Mouse (Mus musculus) lung, adult 18-20 months (tissue): Measurements from ENCODE around the gene Tmem72.
A peak's percentile ranks its signal among the peaks of the same experiment; 100 is the strongest.

Source experiments
- DNase-seq, 2 experiments: peaks; one replicate each; pipeline ENCODE4 v3.0.0; 2022; ENCODE audit warnings: mixed read lengths in 2 of 2

The Tmem72 gene

DNA sequence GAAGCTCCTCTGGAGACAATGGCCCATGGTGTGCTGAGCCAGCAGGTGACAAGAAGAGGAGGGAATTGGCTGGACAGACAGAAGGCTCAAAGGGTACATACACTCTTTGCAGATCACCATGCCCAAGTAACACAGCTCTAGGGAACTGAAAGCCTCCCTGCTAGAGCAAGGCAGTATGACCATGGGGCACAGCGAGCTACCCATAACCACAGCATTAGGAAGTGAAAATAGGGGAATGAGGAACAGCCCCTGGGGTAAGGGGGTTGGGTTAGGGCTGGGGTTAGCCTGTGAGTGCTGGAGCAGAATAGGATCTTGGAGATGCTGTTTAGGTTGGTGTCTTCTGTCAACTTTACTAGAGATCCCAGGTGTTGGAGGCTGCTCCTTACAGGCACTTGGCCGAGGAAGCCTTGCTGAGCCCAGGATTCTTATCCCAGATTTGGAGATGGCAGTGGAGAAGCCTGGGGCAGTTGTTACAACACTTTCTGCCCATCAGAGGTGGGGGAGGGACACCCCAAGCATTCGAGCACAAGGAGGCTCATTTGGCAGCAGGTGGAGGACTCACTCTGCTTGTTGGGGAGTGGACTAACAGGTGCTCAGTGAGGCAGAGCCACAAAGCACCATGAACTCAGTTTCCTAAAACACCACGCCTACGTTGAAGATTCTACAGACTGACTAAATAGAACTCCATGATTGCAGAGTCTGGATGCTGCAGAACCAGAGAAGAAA lies 37.0 kb downstream of the Tmem72 start:
- DNase-seq: peak; percentile 47 to 56

DNA sequence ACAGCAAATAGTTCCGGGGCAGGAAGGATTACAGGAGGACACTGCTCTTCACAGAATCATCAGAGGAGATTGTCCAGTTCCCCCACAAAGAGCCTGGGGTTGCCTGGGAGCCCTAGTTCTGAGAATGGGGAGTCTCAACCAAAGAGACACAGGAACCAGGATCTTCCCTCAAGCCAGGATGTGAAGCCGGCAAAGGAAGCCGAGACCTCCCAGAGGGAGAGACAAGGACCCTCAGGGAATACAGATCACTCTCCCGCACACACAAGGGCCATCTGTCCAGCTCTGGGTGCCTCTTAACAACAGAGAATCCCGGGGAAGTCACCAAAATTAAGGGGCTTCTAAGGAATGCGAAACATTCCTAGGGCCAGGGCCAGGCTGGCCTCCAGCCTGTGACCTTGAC lies 39.4 kb downstream of the Tmem72 start:
- no peak for DNase-seq

DNA sequence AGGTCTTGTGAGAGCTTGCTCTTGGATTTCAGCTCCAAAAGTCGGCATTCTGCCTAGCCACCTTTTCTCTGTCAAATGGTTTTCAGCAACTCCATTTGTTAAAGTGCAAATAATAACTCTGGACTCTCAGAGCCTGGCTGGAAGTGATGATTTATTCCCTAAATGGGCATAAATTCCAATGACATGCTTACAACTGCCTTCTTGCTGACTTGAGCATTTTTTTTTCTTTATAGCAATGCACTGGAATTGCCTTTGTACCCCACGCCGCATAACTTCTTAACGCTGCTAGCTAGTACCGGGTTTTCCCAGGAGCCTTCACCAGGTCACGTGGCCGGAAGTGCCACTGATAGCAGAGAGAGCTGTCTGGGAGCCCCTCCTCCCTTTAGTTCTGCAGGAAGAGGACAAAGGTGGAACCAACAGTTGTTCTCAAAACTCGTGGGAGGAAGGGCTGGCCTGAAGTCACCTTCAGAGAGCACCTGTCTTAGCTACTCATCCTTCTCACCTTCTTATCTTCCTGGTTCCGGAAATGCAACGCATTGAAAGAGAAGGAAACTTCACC lies 40.3 kb downstream of the Tmem72 start:
- peak in 1 of 2 experiments; percentile 45 for DNase-seq

DNA sequence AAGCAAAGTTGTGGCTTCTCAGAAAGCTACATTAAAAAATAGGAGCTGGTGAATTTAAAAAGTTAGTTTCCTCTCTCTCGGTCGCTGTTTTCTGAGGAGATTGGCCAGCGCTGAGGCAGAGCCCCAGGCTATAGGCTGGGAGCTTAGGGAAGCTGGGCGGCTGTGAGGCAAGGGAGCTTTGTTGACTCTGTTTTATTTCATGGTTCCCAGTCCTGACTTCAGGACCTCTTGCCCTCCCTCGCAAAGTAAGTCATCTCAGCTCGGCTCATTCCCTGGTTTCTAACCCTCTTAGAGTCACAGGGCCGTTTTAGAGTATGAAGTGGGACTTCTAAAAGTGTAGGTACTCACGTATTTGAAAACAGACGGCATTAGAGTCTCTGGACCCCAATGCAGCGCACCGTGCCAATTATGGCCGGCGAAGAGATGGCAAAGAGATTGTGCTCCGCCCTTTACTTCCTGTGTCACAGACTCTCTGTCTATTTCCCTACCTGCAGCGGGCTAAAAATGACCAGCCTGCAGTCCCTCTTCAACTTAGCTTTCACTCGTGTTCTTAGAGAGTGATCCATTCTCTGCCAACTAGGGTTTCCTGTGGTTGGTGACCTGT lies 42.3 kb downstream of the Tmem72 start:
- no peak for DNase-seq

DNA sequence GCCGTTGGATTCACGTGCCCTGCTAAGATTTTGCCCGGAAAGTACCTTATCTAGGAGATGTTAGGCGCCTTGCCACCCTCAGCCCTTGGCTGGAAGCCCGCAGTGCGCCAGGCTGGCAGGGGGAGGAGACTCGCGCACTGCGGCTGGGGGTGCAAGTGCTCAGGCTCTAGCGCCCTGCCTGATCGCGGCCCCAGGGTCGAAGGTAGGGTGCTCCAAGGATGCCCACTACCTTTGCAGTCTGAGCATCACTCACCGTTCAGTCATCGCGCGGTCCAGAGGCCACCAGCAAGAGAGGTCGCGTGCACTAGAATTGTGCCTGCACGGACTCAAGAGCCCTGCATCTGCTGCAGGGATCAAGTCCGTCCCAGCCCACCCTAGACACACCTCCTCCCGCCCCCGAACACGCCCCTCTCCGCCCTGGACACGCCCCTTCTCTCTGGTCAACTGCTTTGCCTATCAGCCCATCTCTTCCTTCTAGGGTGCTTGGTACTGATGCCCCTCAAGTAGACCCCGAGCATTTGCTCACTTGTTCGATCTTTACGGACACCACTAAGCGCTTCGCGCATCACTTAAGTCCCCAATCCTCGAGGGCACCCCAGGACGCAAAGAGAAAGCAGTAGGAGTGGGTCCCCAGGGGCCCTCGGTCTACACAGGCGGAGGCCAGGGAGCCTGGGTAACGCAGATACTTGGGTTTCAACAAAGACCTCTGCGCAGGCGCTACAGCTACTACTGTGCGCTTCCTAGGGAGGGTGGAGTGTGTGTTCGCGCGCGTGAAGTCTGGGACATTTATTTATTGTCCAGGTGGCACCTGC lies 43.0 kb downstream of the Tmem72 start, which contains the start of gene Rassf4:
TSS of gene Rassf4 (minus strand) at position 482 of the 812 bp plus-strand sequence.
- DNase-seq: peak; percentile 89 to 90

DNA sequence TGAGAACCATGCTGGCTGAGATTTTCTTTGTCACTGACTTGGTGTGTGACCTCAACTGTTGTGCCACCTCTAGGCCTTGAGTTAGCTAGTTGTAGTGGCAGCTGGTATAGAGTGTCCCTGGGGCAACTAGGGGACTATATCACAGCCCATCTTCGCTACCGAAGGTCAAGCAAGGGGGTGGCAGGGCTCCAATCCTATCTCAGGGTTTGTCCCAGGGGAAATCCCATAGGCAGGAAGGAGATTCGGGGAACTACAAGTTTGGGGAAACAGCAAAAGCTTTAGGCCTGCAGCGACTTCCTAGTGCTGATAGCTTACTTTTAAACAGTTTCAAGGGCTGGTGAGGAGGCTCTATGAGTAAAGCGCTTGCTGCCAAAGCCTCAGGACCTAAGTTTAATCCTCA lies 44.4 kb downstream of the Tmem72 start:
- no peak for DNase-seq

DNA sequence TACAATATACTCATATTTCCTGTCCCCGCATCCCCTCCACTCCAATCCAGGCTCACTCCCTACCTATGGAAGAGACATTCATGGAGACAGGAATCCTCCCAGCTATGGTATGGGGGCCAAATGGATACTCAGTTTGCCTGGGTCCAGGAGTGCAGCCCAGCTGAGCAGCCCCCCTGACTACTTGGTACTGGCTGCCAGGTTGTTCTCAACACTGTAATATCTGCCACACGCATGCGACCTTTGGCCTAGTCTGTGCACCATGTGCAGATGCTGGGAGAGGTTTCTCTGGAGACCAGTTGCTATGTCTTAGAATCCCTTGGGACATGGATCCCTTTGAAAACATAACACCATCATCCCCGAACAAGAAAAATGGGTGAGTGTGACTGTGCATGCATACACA lies 44.9 kb downstream of the Tmem72 start:
- no peak for DNase-seq

DNA sequence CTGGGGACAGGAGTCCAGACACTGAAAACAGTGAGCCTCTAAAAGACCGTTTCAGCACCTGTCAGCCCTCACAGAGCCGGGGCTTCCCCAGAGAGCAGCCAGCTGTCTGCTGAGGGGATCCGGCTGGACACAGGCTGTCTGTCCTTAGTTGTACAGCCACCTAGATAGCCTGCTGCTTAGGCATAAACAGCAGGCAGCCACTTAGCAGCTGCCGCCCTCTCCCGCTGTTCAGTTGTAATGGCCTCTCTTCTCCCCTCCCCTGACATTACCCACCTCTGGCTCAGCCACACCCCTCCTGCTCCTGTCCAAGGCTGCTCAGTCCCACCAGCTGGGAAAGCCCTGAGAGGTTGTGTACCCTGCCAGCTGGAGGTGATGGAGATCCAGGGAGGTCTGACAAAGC lies 45.7 kb downstream of the Tmem72 start:
- no peak for DNase-seq

DNA sequence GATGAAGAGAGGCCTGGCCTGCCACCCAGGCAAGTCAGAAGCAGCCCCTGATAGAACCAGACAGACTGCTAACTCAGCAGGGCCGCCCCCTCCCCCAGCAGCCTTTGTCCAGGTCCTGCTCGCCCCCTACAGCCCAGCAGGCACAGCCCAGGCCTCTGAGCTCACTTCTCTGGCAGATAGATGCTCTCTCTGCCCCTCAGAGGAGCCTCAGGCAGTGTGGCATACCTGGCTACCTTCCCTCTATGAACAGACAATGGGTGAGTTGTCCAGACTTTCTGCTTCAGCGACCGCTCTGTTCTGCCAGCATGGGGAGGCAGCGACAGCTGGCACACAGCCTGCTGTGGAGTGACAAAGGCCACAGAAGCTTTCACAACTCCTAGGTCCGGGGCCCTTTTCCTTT lies 46.6 kb downstream of the Tmem72 start:
- no peak for DNase-seq

DNA sequence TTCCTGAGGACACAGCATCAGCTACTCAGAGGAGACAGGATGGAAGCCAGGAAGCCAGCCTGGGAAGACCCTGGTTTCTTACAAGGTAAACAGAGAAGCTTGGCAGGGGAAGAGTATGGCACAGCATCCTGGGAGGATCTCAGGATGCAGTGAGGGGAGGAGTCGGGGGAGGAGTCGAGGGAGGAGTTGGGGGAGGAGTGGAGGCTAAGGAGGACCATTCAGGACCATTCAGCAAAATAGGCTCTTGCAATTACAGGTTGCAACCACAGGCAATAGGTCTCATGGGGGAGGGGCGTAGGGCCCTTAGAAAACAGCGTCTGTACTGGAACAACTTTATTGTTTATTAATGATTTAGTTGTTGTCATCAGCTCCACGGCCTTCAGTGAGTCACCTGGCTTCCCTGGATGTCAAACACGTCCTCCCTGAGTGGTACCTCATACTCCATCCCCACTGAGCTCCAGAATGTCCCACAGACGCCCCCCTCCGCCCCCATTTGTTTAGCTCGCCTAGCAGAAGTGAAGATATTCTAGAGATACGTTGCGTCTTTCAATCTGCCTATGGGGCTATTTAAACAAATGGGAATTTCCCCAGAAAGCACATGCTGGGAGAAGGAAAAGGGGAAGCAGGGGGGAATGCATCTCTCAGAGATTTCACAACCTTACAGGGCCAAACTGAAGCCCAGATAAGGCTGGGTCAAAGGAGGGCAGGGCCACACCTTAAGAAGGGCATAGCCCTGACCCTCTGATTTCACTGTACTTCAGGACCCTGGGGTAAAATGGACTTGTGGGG lies 47.8 kb downstream of the Tmem72 start:
- peak in 1 of 2 experiments; percentile 36 for DNase-seq

DNA sequence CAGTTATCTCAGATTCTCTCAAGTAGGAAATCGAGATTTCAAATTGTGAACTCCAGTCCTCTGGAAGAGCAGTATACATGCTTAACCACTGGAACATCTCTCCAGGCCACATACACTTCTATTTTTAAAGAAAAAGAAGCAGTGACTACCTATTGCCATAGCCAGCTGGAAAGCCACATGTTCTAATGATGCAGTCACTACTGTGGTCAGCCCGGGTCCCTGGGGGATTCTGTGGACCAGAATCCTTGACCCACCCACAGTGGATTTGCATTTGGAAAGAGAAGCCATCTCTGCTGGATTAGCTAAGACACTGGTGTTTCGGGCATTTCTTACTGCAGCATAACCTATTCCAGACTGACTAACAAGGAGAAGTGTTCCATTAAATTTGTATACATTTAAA lies 49.3 kb downstream of the Tmem72 start:
- no peak for DNase-seq

DNA sequence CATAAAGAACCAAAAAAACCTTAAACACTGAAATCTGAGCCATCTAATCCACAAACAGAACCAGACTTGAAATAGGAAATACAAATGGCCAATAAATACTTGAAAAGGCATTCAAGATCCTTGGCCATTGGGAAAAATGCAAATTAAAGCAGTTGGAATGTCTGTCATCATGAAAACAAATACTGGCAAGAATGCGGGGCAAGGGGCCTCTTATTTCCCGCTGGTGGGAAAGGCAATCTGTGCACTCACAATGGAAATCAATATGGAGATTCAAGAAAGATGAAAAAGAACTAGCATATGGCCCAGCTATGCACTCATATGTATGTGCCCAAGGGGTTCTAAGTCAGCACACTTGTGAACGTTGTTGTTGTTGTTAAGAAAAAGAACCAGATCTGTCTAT lies 49.8 kb downstream of the Tmem72 start:
- no peak for DNase-seq

DNA sequence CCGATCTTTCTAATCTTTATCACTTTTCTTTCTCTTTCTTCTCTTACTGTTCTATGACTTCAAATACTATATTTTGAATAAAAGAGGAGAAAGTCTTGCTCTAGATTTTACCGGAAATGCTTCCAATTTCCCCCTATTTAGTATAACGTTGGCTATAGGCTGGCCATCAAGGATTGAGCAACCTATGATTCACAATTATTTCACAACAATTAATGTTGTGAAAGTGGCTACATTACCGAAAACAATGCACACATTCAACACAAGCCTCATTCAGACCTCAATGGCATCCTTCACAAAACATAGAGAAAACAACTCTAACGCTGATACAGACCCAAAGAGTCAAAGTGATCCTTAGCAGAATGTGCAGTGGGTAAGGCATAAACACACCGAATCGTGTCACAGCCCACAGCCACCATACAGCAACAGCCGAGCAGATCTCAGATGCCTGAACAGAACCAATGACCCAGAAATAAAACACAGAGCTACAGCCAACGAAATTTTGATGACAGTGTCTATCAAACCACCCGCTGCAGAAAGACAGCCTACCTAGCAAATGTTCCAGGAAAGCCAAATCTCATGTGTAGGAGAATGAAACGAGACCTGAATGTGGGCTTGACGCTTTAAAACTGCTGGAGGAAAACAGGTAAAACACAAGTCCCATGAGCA lies 50.5 kb downstream of the Tmem72 start:
- no peak for DNase-seq

DNA sequence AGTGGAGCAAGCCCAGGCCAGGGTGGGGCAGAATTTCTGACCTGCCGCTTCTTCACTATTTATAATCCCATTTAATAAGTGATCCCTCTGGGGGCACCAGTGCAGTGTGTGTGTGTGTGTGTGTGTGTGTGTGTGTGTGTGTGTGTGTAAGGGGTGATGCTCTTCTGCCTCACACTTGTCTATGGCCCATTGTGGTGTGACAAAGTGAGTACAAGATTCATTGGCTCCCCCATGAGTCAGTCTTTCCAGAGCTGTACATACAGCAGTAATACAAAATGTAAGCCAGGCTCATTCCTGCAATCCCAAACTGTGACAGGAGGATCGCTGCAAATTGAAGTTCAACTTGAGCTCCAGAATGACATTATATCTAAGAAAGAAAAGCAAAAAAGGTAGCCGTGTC lies 51.9 kb downstream of the Tmem72 start:
- DNase-seq: no peak

DNA sequence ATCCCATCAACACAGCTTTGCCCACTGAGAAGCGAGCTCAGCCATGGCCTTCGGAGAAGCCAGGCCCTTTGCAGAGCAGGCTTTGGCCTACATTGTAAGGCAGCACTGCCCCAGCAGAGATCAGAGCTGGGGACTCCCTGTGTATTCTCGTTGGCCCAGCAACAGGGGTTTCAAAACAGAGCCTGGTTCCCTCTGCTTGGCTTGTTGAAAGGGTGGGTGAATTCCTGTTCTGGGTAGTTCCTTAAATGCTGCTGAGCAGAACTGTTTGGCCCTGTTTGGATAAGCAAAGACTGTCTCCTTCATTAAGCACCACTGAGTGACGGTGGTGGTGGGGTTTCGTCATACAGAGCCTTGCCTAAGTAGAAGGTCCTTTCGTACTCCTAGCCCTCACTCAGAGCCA lies 52.7 kb downstream of the Tmem72 start:
- peak in 1 of 2 experiments; percentile 40 for DNase-seq

DNA sequence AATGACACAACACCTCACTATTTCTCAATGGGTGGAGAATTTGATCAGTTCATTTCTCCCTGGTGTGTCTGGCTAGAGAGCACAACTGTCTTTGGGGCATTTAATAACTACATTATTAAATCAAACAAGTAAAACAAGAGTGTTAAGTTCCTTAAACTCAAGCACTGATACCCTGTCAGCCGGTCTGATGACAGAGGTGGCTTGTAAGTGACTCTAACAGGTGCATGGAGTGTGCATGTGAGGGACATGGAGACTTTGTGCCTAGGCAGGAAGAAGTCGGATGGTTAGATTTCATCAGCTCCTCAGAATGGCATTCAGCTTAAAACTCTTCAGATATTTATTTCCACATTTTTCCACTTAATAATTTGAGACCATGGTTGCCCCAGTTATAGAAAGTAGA lies 53.3 kb downstream of the Tmem72 start:
- DNase-seq: no peak

DNA sequence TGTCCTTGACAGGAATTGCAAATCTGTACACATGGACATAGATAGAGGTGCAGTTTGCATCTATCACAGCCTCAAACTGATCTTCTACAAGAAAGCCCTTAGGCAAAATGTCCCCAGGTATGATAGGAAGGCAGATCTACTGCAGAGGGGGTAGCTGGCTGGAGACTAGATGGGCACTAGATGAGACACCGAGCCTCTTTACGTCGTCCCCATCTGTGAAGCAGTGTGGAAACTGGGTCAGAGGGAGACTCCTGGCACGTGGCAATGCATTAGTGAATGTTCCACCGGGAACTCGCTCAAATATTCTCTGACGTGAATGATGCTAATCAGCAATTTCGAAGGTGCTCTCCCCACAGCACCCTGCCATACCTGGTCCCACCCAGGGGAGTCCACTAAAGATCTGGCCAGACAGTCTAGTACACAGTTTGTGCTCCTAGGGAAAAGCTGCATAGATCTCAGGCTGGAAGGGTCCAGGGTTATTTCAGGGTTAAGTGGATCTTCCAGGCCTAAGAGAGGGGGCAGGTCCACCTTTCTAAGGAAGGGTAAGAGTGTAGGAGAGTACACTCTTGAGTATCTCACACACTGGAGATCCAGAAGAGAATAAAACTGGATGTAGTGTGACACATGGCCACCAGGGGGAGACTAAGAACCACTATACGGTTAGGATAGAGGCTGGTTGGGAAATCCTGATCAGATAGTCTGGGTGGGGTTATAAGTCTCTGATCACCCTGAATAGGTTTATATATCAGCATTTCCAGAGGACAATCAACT lies 62.8 kb downstream of the Tmem72 start:
- peak in 1 of 2 experiments; percentile 67 for DNase-seq

DNA sequence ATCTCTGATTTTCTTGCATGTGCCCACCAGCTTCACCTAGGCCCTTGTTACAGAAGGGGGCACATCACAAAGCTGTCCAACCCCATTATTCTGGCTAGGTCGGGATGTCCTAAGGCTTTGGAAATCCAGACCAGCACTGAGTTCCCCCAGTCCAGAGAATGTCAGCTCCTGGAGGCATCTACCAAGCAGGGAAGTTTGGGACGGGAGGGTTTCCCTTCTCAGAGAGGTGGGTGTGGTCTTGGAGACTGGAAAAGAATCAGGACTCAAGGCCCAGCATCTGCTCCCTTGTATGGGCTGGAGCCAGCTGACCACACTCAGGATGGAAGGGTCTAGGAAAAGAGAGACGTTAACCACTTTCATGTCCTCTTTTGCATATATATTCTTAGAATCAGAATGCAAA lies 63.5 kb downstream of the Tmem72 start:
- no peak for DNase-seq

DNA sequence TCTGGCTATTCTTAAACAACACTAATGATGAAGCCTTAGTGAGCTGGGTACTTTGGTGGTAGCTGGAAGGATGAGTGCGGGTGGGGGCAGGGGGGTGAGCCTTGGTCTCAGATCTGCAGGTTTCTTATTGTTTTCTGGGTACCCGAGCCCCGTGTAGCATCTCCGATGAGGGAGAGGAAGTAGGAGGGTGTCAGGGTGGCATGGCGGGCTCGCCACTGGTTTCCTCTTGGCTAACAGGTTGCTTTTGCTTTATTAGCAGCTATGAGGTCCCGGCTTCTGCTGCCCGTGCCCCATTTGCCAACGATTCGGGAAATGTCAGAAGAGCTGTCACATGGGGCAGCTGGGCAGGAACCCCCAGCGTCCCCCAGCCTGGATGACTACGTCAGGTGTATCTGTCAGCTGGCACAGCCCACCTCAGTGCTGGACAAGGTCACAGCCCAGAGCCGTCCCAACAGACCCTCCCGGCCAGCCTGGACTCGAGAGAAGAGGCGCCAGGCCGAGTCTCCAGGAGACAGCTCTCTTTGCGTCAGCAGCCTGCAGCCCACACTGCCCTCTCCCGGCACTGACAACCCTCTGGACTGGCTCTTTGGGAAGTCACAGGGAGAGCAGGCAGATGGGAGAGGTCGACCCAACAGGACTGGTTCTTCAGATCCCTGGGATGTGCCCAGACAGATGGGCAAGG lies 65.1 kb downstream of the Tmem72 start:
- DNase-seq: peak; percentile 78 to 83

DNA sequence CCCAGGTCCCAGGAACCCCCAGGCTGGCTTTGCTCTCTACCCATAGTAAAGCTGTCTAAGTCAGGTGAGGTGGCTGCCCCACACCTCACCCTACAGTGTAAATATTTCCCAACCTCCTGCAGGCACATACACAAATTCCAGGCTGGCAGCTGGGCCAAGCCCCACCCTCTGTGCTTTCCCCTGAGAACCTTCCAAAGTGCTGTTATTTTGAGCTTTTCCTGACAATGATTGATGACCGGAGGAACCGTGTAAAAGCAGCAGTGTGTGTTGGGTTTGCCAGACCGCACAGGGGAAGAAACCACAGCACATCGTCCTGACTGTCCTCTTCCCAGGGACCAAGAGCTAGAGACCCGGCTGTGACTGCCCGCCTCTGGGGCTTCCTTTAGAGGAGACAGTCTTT lies 66.3 kb downstream of the Tmem72 start, which contains the start of gene Depp1:
TSS of gene Depp1 (plus strand) at position 204 of the 400 bp plus-strand sequence.
- peak; percentile 90 to 91 for DNase-seq
